Mouse (Mus musculus) layer of hippocampus, adult 18-20 months (tissue): ENCODE measurements at regions not wholly inside any gene's neighbourhood (a gene's known extent, or its start where the extent isn't known, plus 50 kb on each side); places are given as distances from the start of the nearest gene placed in this dataset.
A peak's percentile ranks its signal among the peaks of the same experiment; 100 is the strongest.

Experiments used
- DNase-seq, 2 experiments: peaks; one replicate each; pipeline ENCODE4 v3.0.0; 2022; ENCODE audit warnings: low spot score in 2 of 2

- DNase-seq = peak; percentile 2 to 32
Measured at GRCm38 (mm10) chr10:54448352-54449043, 372.1 kb upstream of the Man1a start.

GRCm38 (mm10) chr10:54403223-54403926 is 327.0 kb upstream of the Man1a start:
- no peak for DNase-seq

- DNase-seq = no peak
Measured at GRCm38 (mm10) chr10:54383751-54384150, 307.3 kb upstream of the Man1a start.

GRCm38 (mm10) chr10:54381530-54381929 is 305.1 kb upstream of the Man1a start:
- DNase-seq = peak; percentile 2 to 30

- DNase-seq = no peak
Measured at GRCm38 (mm10) chr10:54369158-54369557, 292.7 kb upstream of the Man1a start.

GRCm38 (mm10) chr10:54365315-54365714 is 288.9 kb upstream of the Man1a start:
- no peak for DNase-seq

- DNase-seq = no peak
Measured at GRCm38 (mm10) chr10:54337234-54337633, 260.8 kb upstream of the Man1a start.
